Mouse (Mus musculus) c-Kit-positive CD71-positive TER-119-positive erythroid progenitor cells, embryonic 14.5 days (primary cell): ENCODE results near the gene Gm20538.

ENCODE experiments used
- DNase-seq: peaks from one replicate; pipeline ENCODE4 v3.0.0-alpha.2; 2013; ENCODE audit warnings: low spot score

The Gm20538 gene

GRCm38 (mm10) chr19:44552731-44553130 is at the start of gene Gm20538:
Gene Gm20538, minus strand, starts transcription at chr19:44552831.
- DNase-seq, result no peak

DNA sequence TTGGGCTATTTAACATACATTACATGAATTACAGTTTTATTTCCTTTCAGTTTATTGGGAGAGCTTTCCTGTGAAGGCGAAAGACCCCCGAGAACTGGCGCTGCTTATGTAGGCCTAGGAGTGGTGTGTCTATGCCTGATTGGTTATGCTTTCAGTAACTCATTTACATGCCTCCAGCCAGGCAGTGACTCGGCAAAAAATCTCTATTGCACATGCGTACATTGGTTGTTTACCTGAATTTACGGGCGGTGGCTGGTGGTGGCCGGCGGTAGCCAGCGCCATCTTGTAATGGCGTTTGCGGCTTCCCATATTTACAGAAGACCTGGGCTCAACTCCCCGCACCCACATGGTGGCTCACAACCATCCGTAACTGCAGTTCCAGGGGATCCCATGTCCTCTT is 41.5 kb upstream of the Gm20538 start:
- DNase-seq, result no peak

GRCm38 (mm10) chr19:44591638-44592037 is 39.0 kb upstream of the Gm20538 start:
- no peak for DNase-seq

GRCm38 (mm10) chr19:44590992-44591391 is 38.4 kb upstream of the Gm20538 start:
- DNase-seq, result no peak

GRCm38 (mm10) chr19:44589591-44590223 is 37.1 kb upstream of the Gm20538 start:
- DNase-seq, result no peak

DNA sequence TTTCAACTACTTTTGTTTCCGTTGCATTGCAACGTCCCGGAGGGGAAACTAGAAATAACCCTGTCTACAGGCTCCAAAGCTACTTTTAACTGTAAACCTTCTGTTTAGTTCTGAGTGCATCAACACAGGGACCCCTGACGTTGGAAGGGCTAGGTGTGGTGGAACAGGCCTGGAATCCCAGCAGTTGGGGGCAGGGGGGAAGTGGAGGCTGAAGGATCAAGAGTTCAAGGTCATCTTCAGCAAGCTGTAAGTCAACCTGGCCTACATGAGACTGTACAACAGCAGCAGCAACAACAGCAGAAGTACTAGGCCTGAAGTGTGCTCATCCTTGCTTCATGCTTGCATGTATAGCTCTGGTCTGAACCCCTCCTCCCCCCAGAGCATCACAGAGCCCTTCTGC is 35.4 kb upstream of the Gm20538 start:
- no peak for DNase-seq

DNA sequence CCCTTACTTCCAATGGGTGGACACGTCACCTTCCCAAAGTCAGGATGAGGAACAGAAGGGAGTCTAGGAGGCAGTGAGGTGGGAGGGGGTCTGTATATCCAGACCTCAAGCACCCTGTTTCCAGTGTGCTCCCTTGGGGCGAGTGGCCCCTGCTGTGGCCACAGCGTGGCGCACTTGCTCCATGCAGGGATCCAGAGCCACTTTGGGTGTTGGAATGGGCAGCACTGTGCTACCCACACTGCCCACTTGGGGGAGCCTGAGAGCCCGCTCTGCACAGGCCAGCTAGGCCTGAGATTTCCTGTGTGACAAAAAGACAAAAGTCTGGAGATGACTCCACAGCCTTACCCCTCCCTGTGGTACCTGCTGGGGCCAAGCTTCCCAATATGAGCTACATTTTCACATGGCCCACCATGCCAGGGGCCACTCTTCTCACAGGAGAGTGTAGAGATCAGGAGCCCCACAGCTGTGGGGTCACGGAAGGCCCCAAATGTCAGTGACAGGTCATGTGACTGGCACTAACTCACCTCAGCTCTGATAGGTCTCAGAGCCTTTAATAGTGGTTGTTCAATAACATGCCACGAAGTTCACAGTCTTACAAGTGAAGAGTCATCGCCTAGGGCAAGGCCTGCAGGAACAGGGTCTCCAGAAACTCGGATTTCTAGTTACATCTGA is 30.1 kb upstream of the Gm20538 start:
- DNase-seq, result peak; percentile 72

DNA sequence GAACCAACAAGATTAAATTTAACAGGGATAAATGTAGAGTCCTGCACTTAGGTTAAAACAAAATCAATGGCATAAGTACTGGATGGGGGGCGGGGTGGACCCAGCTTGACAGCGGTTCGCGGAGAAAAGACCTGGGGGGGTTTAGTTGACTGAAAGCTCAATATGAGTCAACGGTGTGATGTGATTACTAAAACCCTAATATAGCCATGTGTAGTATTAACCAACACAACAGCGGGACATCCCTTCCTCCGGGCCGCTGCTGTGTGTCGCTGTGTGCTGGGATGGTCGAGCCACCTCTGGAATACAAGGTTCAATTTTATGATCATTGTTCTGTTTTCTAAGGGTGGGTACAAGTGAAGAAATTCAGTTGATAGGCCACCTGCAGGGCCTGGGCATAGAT is 29.5 kb upstream of the Gm20538 start:
- no peak for DNase-seq

GRCm38 (mm10) chr19:44578038-44578437 is 25.4 kb upstream of the Gm20538 start:
- no peak for DNase-seq

- no peak for DNase-seq
Measured at GRCm38 (mm10) chr19:44576275-44576674, 23.6 kb upstream of the Gm20538 start.

- DNase-seq, result no peak
Measured at GRCm38 (mm10) chr19:44567763-44568162, 15.1 kb upstream of the Gm20538 start.

DNA sequence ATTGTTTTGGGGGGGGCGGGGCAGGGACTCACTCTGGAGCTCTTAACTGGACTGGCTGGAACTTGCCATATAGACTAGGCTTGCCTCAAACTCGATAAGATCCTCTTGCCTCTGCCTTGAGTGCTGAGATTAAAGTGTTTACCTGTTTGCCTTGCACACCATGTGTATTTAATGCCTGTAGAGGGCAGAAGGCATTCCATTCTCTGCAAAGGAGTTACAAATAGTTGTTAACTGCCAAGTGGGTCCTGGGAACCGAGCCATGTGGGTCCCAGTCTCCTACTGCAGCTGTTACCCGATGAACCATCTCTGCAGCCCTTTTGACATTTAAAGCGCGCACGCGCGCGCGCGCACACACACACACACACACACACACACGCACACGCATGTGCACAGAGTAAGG is 11.4 kb upstream of the Gm20538 start:
- DNase-seq, result no peak

- DNase-seq, result peak; percentile 97
Measured at GRCm38 (mm10) chr19:44562652-44563206, 10.1 kb upstream of the Gm20538 start, which contains the start of gene Hif1an. Gene Hif1an, plus strand, starts transcription at chr19:44562850.

DNA sequence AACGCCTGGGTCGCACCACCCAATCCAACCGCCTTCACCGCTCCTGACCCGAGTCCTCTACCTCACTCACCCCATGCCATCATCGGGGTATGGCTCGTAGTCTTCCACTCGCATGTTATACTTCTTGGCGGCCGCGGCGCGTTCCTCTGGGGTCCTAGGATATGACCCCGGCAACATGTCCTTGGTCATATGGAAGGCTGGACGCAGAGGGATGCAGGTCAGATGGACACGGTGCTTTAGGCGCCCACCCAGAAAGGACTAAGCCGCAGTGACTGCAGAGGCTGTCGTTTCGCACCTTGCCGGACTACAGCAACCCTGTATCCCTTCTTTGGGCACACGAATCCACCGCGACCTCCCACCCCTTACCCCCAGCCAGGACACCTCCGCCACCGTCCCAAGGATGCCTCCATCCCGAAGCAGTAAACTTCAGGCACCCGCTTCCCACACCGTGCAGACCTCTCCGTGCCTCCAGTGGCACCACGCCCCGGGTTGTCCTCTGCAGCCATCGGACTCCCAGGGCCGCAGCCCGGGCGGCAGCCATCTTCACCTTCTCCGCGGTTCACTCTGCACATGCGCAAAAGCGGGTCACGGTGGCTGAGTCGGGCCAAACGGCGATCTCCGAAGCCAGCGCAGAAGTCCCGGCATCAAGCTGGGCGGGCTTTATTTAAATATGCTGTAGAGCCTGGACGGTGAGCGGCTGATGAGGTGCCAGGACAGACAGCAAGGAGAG is 2.4 kb upstream of the Gm20538 start, which contains the start of gene Ndufb8:
TSS of gene Ndufb8 (minus strand) at position 580 of the 730 bp plus-strand sequence.
- DNase-seq, result peak; percentile 90

- DNase-seq, result no peak
Measured at GRCm38 (mm10) chr19:44554490-44554860, 1.8 kb upstream of the Gm20538 start.

DNA sequence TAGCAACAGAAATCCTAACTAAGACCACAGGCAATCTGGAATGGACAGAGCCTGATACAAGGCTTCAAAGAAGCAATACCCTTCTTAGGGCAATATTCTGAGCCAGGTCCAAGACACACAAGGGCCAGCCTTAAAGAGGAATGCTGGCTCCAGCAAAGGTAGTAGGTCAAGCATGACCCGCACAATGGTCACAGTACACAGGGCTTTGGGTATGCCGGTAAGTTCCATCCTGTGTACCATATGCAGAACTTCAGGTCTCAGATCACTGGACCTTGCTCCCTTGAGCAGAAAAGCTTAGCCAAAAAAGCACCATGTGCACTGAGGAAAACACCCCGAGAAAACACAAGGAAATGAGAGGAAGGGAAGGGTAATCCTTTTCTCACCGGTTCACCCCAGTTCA is 655 bp upstream of the Gm20538 start:
- DNase-seq, result no peak

DNA sequence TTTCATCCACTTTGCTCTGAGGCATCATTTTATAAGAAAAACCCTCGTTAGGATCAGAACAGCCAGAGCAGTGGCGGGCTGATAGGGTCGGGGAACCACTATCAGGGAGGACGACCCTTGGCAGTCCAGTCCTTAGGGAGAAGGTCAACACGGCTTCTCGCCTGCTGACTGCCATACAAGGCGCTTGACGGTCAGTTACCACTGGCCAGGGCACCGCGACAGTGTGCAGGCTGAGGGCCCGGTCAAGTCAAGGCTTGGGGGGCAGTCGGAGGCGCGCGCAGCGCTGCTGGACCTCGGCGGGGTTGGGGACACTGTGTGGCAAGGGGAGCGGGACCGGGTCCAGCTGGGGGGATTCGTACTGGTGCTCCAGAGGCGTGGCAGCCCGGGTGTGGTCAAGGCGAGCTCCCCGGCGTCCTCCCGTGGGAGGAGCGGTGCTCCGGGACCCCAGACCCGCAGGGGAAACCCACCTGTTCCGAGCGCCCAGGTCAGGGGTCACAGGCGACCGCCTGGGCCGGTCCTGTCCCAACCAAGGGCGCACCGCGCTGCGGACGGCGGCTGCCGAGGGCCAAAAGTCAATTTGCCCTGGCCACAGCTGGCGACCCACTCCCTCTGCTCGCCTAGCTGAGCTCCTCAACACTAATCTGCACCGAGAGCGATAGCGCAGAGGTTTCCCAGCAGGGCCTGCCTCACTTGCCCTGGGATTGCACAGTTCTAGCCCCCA is 7.2 kb downstream of the Gm20538 start, which contains the start of gene Sec31b:
TSS of gene Sec31b (minus strand) at position 544 of the 721 bp plus-strand sequence.
- DNase-seq, result no peak

GRCm38 (mm10) chr19:44544775-44545174 is 7.9 kb downstream of the Gm20538 start:
- peak; percentile 76 for DNase-seq

GRCm38 (mm10) chr19:44544372-44544771 is 8.3 kb downstream of the Gm20538 start:
- DNase-seq, result no peak

DNA sequence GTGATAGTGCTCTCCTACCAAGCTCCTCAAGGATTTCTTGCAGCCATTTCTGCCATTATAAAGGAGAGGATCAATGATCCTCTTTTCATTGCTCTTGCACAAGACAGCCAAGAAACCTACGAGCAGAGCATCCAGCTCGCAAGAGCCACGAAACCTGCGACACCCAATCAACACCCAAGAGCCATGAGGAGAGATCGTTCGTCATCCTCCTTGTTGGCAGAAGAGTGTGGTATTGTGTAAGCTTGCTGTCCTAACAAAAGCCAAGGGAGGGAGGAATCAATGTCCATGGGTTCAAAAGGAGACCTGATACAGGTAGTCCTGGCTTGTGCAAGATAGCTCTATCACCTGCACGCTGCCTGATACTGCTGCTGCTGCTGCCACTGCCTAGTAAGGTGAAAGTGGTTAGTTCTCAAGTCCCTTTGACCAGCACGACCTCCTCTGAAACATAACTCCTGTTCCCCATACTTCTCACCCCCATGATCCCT is 9.9 kb downstream of the Gm20538 start:
- no peak for DNase-seq

GRCm38 (mm10) chr19:44537416-44537815 is 15.2 kb downstream of the Gm20538 start:
- no peak for DNase-seq

DNA sequence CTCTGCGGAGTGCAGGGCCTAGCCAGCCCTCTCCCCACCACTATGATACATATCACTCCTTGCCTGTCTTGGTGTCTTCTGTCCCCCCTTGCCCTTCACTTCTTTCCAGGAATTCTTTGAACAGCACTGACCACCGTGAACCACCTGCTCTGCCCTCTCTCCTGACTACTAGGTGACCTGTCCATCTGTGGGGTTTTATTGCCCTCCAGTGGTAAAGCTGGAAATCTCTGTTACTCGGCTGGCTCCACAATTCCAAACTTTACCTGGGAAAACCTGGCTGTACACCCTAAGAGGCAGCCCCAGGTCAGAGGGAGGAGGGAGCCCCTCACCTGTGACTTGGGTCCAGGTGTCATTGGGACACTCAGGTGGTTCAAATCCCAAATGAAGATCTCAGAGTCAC is 17.3 kb downstream of the Gm20538 start:
- DNase-seq, result no peak
